Mouse (Mus musculus) cortical plate, adult 2 months (tissue): ENCODE results near the gene Alyref. TPM values are rescaled to one million over a fixed set of nuclear protein-coding genes. Genes with fewer than 3 reads are reported as not detected.
A peak's percentile ranks its signal among the peaks of the same experiment; 100 is the strongest.

Experiments
- H3K27ac ChIP-seq: fragments of 200-500 bp; 2 replicates; pipeline ENCODE4 v1.5.1; 2012; ENCODE audit warnings: low read length, control low read depth, inconsistent platforms; ENCODE audit not compliant: insufficient read depth
- H3K4me1 ChIP-seq: fragments of 200-500 bp; 2 replicates; pipeline ENCODE4 v1.6.1; 2011; ENCODE audit warnings: low read length; ENCODE audit not compliant: control insufficient read depth, insufficient read depth
- H3K4me3 ChIP-seq: fragments of 200-500 bp; 2 replicates; pipeline ENCODE4 v1.5.1; 2011; ENCODE audit warnings: mild to moderate bottlenecking, low read length, control low read depth; ENCODE audit not compliant: insufficient read depth
- CTCF ChIP-seq: fragments of 200-500 bp; IDR thresholded peaks from 2 replicates; pipeline ENCODE4 v1.5.1; 2011; ENCODE audit warnings: mild to moderate bottlenecking, control low read depth, low read length; ENCODE audit not compliant: insufficient read depth; ENCODE audit errors: extremely low read depth
- POLR2A ChIP-seq: fragments of 200-500 bp; IDR thresholded peaks from 2 replicates; pipeline ENCODE4 v1.6.1; 2011; ENCODE audit warnings: mild to moderate bottlenecking, low read length, control low read depth; ENCODE audit not compliant: insufficient read depth; ENCODE audit errors: extremely low read depth
- polyA plus RNA-seq: library from polyadenylated mRNA; depleted of rRNA; stranded (reverse); fragments of >200 nt; gene quantifications from 2 replicates; pipeline ENCODE4 v1.2.3, GENCODE M21; 2012

Gene Alyref
- polyA plus RNA-seq, 1 experiment: 42.1 TPM

DNA sequence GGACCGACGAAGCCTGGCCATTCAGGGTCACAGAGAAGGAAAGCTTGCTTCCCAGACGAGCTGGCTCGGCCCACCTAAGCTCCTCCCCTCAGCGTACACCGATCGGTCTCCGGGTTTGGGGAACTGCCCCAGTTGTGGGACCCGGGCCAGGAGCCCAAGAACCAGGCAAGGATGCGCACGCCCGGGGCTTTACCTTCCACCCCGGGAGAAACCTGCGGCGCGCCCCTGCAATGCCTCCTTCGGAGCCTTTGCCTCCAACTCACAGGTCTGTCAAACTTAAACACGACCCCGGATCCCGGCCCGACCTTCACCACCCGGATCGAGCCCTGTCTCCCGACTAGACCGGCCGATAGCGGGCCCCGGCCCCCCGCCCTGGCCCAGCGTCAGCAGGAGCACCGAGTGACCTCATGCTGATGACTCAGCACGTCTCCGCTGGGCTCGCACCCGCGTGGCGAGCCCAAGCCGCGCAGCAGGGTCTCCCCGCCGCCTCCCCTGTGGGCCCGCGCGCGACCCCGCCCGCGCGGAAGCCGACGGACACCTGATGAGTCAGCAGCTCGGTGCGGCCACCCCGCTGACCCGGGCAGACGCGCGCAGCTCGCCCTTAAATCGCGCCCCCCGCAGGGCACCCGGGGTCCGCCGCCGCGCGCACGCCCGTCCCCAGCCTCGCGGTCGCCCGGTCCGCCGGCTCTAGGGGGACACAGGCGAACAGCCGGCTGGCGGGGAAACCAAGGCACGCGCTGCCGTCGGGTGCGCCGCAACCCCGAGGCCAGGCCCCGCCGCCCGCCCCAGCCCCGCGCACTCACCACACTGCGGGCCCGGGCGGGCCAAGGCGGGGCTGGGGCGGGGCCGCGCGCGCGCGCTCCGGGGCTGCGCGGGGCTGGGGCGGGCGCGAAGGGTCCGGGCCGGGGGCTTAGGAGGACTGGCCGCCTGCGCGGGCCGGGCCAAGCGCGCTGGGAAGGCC is 34.7 kb upstream of the Alyref start:
- peak overlapping the region; percentile 76 for H3K27ac ChIP-seq
- TF ChIP-seq CTCF: no peak
- TF ChIP-seq POLR2A: no peak
- H3K4me3 ChIP-seq: peak overlapping the region; percentile 67
- peaks cover 13% of the 10 kb centered on the region for H3K4me1 ChIP-seq

GRCm38 (mm10) chr11:120631726-120632448 is 33.7 kb upstream of the Alyref start:
- TF ChIP-seq CTCF (no peak), POLR2A (no peak)
- Histone ChIP-seq H3K4me1 (peaks cover 13% of the 10 kb centered on the region), H3K4me3 (peak overlapping the region; percentile 67), H3K27ac (no peak overlapping the region)

GRCm38 (mm10) chr11:120630881-120631725 is 32.9 kb upstream of the Alyref start:
- peak overlapping the region; percentile 88 for H3K27ac ChIP-seq
- no peak for TF ChIP-seq POLR2A
- TF ChIP-seq CTCF: no peak
- peaks cover 13% of the 10 kb centered on the region for H3K4me1 ChIP-seq
- H3K4me3 ChIP-seq: peak overlapping the region; percentile 67; the same call in 1 of the 2 replicates

DNA sequence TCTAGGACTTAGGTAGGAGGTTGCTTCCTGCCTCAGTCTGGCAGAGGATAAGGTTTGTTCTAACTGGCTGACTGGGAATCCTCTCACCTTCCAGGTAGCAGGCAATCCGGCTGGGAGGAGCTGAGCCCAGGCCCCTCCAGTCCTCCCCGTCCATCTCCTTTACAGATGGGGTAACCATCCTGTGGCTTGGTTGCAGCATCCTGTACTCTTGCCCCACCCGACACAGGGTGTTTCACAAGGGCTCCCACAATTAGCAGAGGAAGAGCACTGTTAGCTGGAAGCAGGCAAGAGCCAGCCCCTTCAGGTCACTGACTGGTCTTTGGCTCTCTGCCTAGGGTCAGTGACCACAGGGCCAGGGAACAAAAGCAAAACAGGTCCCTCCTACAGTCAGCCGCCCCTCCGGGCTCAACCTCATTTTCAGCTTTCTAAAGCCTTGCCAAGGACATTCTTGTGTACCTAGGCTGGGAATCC is 32.3 kb upstream of the Alyref start:
- TF ChIP-seq CTCF (no peak), POLR2A (no peak)
- H3K4me3 ChIP-seq: no peak overlapping the region
- peak overlapping the region; percentile 88 for H3K27ac ChIP-seq
- peaks cover 13% of the 10 kb centered on the region for H3K4me1 ChIP-seq

DNA sequence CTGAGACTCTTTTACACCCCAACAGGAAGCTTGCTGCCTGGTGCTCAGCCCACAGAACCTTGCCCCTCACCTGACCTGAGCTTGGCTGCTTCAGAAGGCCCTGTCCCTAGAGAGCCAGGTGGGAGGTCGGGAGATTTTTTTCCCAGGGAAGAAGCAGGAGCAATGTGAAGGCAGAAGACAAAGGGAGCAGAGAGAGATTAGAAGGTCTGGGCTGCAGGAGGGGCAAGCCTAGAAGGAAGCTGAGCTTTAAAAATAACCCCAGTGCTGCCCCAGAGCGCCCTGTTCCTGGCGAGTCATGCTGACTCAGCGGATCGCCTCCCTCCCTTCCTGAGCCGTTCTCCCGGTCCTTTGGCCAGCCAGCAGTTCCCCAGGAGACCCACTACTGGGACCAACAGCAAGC is 31.7 kb upstream of the Alyref start:
- H3K4me1 ChIP-seq: peaks cover 16% of the 10 kb centered on the region
- H3K27ac ChIP-seq: peak overlapping the region; percentile 88
- TF ChIP-seq POLR2A (no peak), CTCF (no peak)
- peak overlapping the region; percentile 23; the same call in 1 of the 2 replicates for H3K4me3 ChIP-seq

DNA sequence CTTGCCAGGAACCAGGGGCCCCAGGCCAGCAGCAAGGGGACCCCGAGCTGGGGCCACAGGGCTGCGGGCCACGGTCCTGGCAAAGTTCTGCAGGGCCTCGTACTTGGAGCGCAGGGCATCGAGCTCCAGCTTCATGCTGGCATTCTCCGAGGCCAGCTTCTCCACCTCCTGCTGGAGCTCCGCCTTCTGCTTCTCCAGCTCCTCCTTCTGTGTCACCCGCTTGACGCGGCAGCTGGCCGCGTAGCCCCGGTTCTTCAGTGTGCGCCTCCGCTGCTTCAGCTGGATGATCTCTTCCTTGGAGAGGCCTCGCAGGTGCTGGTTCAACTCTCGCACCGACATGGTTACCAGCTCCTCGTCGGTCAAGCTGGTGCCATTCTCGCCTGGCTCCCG is 31.2 kb upstream of the Alyref start:
- H3K4me3 ChIP-seq: peak overlapping the region; percentile 23; the same call in 1 of the 2 replicates
- H3K4me1 ChIP-seq: peaks cover 16% of the 10 kb centered on the region
- peak overlapping the region; percentile 86 for H3K27ac ChIP-seq
- 0 out of 2 replicates have a peak, but pooled peaks have one; percentile 36 for TF ChIP-seq POLR2A
- no peak for TF ChIP-seq CTCF

GRCm38 (mm10) chr11:120628601-120629340 is 30.6 kb upstream of the Alyref start:
- Histone ChIP-seq H3K27ac (no peak overlapping the region), H3K4me1 (peaks cover 14% of the 10 kb centered on the region), H3K4me3 (no peak overlapping the region)
- TF ChIP-seq CTCF (no peak), POLR2A (no peak)

DNA sequence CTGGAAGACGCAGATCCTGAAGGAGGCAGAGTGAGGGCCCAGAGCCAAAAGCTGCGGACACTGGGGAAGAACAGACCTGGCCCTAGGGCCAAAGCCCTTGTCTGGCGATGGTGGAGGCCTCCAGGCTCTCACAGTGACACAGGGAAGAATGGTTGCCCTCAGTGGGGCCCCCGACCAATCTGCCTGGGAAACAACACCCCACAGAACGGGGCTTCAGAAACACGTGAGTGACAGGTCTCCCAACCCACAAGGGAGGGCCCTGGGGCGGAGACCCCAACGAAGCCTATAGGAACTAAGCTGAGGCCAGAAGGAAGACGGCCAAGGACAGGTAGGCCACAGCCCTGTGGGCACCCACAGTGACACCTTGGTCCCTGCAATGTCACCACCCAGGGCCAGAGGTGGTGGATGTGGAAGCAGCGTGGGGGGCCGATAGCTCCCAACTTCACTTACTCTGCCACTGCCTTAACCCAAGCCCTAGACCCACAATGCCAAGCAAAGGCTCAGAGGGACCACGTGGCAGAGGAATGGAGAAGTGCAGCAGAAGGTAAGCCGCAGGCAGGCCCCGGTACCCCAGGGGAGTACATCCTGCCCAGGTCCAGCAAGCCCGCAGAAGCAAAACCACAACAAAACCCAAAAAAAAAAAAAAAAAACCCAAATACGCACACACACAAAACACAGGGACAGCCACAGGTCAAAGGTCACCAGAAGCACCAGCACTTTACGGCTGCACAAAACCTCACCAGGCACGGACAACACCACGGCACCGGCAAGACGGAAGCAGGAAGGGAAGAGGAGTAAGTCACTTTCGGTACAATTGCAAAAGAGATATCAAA is 29.5 kb upstream of the Alyref start:
- H3K4me1 ChIP-seq: peaks cover 14% of the 10 kb centered on the region
- TF ChIP-seq CTCF: no peak
- TF ChIP-seq POLR2A: no peak
- no peak overlapping the region for H3K27ac ChIP-seq
- no peak overlapping the region for H3K4me3 ChIP-seq
